Mouse (Mus musculus): Measurements from ENCODE around the gene Dnaaf1. TPM values are rescaled to one million over a fixed set of nuclear protein-coding genes. Genes with fewer than 3 reads are reported as not detected.

Gene Dnaaf1
- polyA plus RNA-seq (2012; rRNA removed), result 0.16 and 0.30 TPM in 2 replicates

GRCm38 (mm10) chr8:119574437-119575365 lies at the start of gene Dnaaf1, which contains the start of gene Hsdl1:
Gene Dnaaf1 (plus strand): TSS chr8:119575235.
Gene Hsdl1 (minus strand): TSS chr8:119575183.

GRCm38 (mm10) chr8:119558603-119559401 lies 16.2 kb upstream of the Dnaaf1 start, which contains the start of gene Mbtps1:
Gene Mbtps1 (minus strand): TSS chr8:119558735.

GRCm38 (mm10) chr8:119604996-119605395 lies 30.0 kb downstream of the Dnaaf1 start, which contains the start of gene Taf1c:
Gene Taf1c (minus strand): TSS chr8:119605222.

GRCm38 (mm10) chr8:119612471-119612870 lies 37.4 kb downstream of the Dnaaf1 start, which contains the start of gene Adad2:
Gene Adad2 (plus strand): TSS chr8:119612747.

GRCm38 (mm10) chr8:119635378-119635777 lies 60.3 kb downstream of the Dnaaf1 start, which contains the start of gene Kcng4:
Gene Kcng4 (minus strand): TSS chr8:119635680.

Other genes with a start within 250 kb of the Dnaaf1 start
- 14.9 and 16.1 TPM in 2 replicates for gene Hsbp1, start 230.7 kb upstream of the Dnaaf1 start, polyA plus RNA-seq (2012; rRNA removed)
- gene Mlycd, start 180.4 kb upstream of the Dnaaf1 start, polyA plus RNA-seq (2012; rRNA removed), result 29.8 and 46.8 TPM in 2 replicates
- 44.6 and 57.7 TPM in 2 replicates for gene Osgin1, start 141.1 kb upstream of the Dnaaf1 start, polyA plus RNA-seq (2012; rRNA removed)
- 0.55 and 0.78 TPM in 2 replicates for gene Necab2, start 128.5 kb upstream of the Dnaaf1 start, polyA plus RNA-seq (2012; rRNA removed)
- 0.02 TPM in 1 of 2 replicates, not detected in the other for gene Slc38a8, start 73.5 kb upstream of the Dnaaf1 start, polyA plus RNA-seq (2012; rRNA removed)
- 28.2 and 30.5 TPM in 2 replicates for gene Mbtps1, start 16.5 kb upstream of the Dnaaf1 start, polyA plus RNA-seq (2012; rRNA removed)
- gene Hsdl1, start 52 bp upstream of the Dnaaf1 start, polyA plus RNA-seq (2012; rRNA removed), result 10.3 and 12.2 TPM in 2 replicates
- 13.6 and 15.8 TPM in 2 replicates for gene Taf1c, start 30.0 kb downstream of the Dnaaf1 start, polyA plus RNA-seq (2012; rRNA removed)
- 0.03 and 0.12 TPM in 2 replicates for gene Adad2, start 37.5 kb downstream of the Dnaaf1 start, polyA plus RNA-seq (2012; rRNA removed)
- gene Kcng4, start 60.4 kb downstream of the Dnaaf1 start, polyA plus RNA-seq (2012; rRNA removed), result 1.7 and 2.3 TPM in 2 replicates
- gene Wfdc1, start 91.1 kb downstream of the Dnaaf1 start, polyA plus RNA-seq (2012; rRNA removed), result 36.3 and 54.8 TPM in 2 replicates
- 2.4 and 2.6 TPM in 2 replicates for gene Atp2c2, start 124.8 kb downstream of the Dnaaf1 start, polyA plus RNA-seq (2012; rRNA removed)
- gene Tldc1, start 203.2 kb downstream of the Dnaaf1 start, polyA plus RNA-seq (2012; rRNA removed), result 4.3 and 4.9 TPM in 2 replicates

Measured in stomach, adult 2 months (tissue).